Mouse (Mus musculus) CH12.LX (cell line): Measurements from ENCODE around the gene Npl. TPM values are rescaled to one million over a fixed set of nuclear protein-coding genes. Genes with fewer than 3 reads are reported as not detected.

ENCODE experiments used
- DNase-seq: peaks from one replicate; pipeline ENCODE4 v3.0.0-alpha.2; 2013; ENCODE audit errors: extremely low read depth
- H3K27ac ChIP-seq: 2 replicates; pipeline ENCODE4 v1.5.1; 2012; ENCODE audit warnings: low read depth, mild to moderate bottlenecking, control low read depth, moderate library complexity; ENCODE audit not compliant: insufficient read depth
- H3K27me3 ChIP-seq: replicated peaks from 2 replicates; pipeline ENCODE3; 2012; ENCODE audit warnings: inconsistent platforms
- H3K36me3 ChIP-seq, 2 experiments: replicated peaks in 1 of 2; 2 replicates each; pipeline versions ENCODE3 to v1.6.1; 2012; ENCODE audit warnings: inconsistent platforms in 1 of 2, low read length in 1 of 2, mild to moderate bottlenecking in 1 of 2, mixed read lengths in 1 of 2, moderate library complexity in 1 of 2; ENCODE audit not compliant: control insufficient read depth in 1 of 2, insufficient read depth in 1 of 2
- H3K4me1 ChIP-seq, 2 experiments: 2 replicates each; pipeline ENCODE4 v1.6.1; 2012; ENCODE audit warnings: inconsistent platforms in 1 of 2, moderate library complexity in 1 of 2; ENCODE audit not compliant: insufficient read depth in 2 of 2, control insufficient read depth in 1 of 2
- H3K4me2 ChIP-seq: 2 replicates; pipeline ENCODE4 v1.6.1; 2012; ENCODE audit warnings: low read depth, mild to moderate bottlenecking, control low read depth; ENCODE audit not compliant: poor library complexity, insufficient read depth, severe bottlenecking
- H3K4me3 ChIP-seq, 3 experiments: fragments of 150-350 bp in 1 of 3; sonication (generic) in 1 of 3; replicated peaks in 1 of 3; 2 replicates each; pipeline versions ENCODE3 to v1.5.1; 2011 to 2012; ENCODE audit warnings: low read depth in 2 of 3, low read length in 2 of 3, mild to moderate bottlenecking in 2 of 3, moderate library complexity in 2 of 3, control low read depth in 1 of 3, improper control_type of control experiment in 1 of 3, inconsistent platforms in 1 of 3, mixed read lengths in 1 of 3; ENCODE audit not compliant: poor library complexity in 1 of 3
- H3K79me2 ChIP-seq: replicated peaks from 2 replicates; pipeline ENCODE4 v1.6.1; 2012; ENCODE audit warnings: mild to moderate bottlenecking, moderate library complexity; ENCODE audit not compliant: control insufficient read depth, poor library complexity, insufficient read depth, severe bottlenecking; ENCODE audit errors: extremely low read depth
- H3K9ac ChIP-seq: 2 replicates; pipeline ENCODE4 v1.6.1; 2012; ENCODE audit warnings: low read depth, mild to moderate bottlenecking, control low read depth, moderate library complexity; ENCODE audit not compliant: insufficient read depth
- H3K9me3 ChIP-seq: replicated peaks from 2 replicates; pipeline ENCODE3; 2012; ENCODE audit warnings: low read length, inconsistent platforms, mixed read lengths
- BHLHE40 ChIP-seq: IDR thresholded peaks from 2 replicates; pipeline ENCODE4 v1.6.1; 2011; ENCODE audit warnings: mild to moderate bottlenecking, low read depth, low read length, improper control_type of control experiment
- CHD1 ChIP-seq: IDR thresholded peaks from 2 replicates; pipeline ENCODE4 v1.6.1; 2012; ENCODE audit warnings: low read depth, low read length, improper control_type of control experiment, inconsistent platforms
- CHD2 ChIP-seq: IDR thresholded peaks from 2 replicates; pipeline ENCODE4 v1.6.1; 2011; ENCODE audit warnings: low read length, improper control_type of control experiment
- E2F4 ChIP-seq: IDR thresholded peaks from 2 replicates; pipeline ENCODE4 v1.6.1; 2011; ENCODE audit warnings: low read depth, low read length, improper control_type of control experiment; ENCODE audit not compliant: insufficient replicate concordance
- ELF1 ChIP-seq: IDR thresholded peaks from 2 replicates; pipeline ENCODE4 v1.6.1; 2014; ENCODE audit warnings: low read depth, mild to moderate bottlenecking, inconsistent platforms, low read length, improper control_type of control experiment
- EP300 ChIP-seq: IDR thresholded peaks from 2 replicates; pipeline ENCODE4 v1.6.1; 2011; ENCODE audit warnings: low read length, improper control_type of control experiment
- GABPA ChIP-seq: IDR thresholded peaks from 2 replicates; pipeline ENCODE4 v1.6.1; 2012; ENCODE audit warnings: low read depth, low read length, improper control_type of control experiment, inconsistent platforms; ENCODE audit not compliant: insufficient replicate concordance
- HCFC1 ChIP-seq: IDR thresholded peaks from 2 replicates; pipeline ENCODE4 v1.6.1; 2012; ENCODE audit warnings: low read depth, mild to moderate bottlenecking, inconsistent platforms, low read length, improper control_type of control experiment
- IRF4 ChIP-seq: IDR thresholded peaks from 2 replicates; pipeline ENCODE4 v1.6.1; 2014; ENCODE audit warnings: low read depth, mild to moderate bottlenecking, inconsistent platforms, low read length, improper control_type of control experiment
- MAX ChIP-seq: IDR thresholded peaks from 2 replicates; pipeline ENCODE4 v1.6.1; 2011; ENCODE audit warnings: low read length, improper control_type of control experiment
- MEF2A ChIP-seq: IDR thresholded peaks from 2 replicates; pipeline ENCODE4 v1.6.1; 2014; ENCODE audit warnings: low read depth, mild to moderate bottlenecking, inconsistent platforms, low read length, improper control_type of control experiment, borderline replicate concordance
- MXI1 ChIP-seq: IDR thresholded peaks from 2 replicates; pipeline ENCODE4 v1.6.1; 2011; ENCODE audit warnings: mild to moderate bottlenecking, low read depth, low read length, improper control_type of control experiment
- NELFE ChIP-seq: IDR thresholded peaks from 2 replicates; pipeline ENCODE4 v1.6.1; 2011; ENCODE audit warnings: low read depth, low read length, improper control_type of control experiment
- PAX5 ChIP-seq: IDR thresholded peaks from 2 replicates; pipeline ENCODE4 v1.6.1; 2012; ENCODE audit warnings: low read length, inconsistent platforms, mixed read lengths
- POLR2AphosphoS2 ChIP-seq: IDR thresholded peaks from 2 replicates; pipeline ENCODE4 v1.6.1; 2011; ENCODE audit warnings: low read depth, low read length, improper control_type of control experiment
- RAD21 ChIP-seq: IDR thresholded peaks from 2 replicates; pipeline ENCODE4 v1.6.1; 2011; ENCODE audit warnings: low read depth, mild to moderate bottlenecking, low read length, improper control_type of control experiment, moderate library complexity
- SMC3 ChIP-seq: IDR thresholded peaks from 2 replicates; pipeline ENCODE4 v1.6.1; 2011; ENCODE audit warnings: low read depth, low read length, improper control_type of control experiment
- TCF12 ChIP-seq: IDR thresholded peaks from 2 replicates; pipeline ENCODE4 v1.6.1; 2014; ENCODE audit warnings: low read depth, mild to moderate bottlenecking, inconsistent platforms, low read length, improper control_type of control experiment
- UBTF ChIP-seq: IDR thresholded peaks from 2 replicates; pipeline ENCODE4 v1.6.1; 2012; ENCODE audit warnings: low read depth, mild to moderate bottlenecking, inconsistent platforms, low read length, improper control_type of control experiment, moderate library complexity
- USF1 ChIP-seq: IDR thresholded peaks from 2 replicates; pipeline ENCODE4 v1.6.1; 2014; ENCODE audit warnings: low read depth, mild to moderate bottlenecking, inconsistent platforms, low read length, improper control_type of control experiment
- USF2 ChIP-seq: conservative IDR thresholded peaks from 2 replicates; pipeline ENCODE4 v1.6.1; 2011; ENCODE audit warnings: low read depth, low read length, improper control_type of control experiment
- ZKSCAN1 ChIP-seq: IDR thresholded peaks from 2 replicates; pipeline ENCODE4 v1.6.1; 2012; ENCODE audit warnings: low read depth, inconsistent platforms, low read length, improper control_type of control experiment, borderline replicate concordance
- ZNF384 ChIP-seq: IDR thresholded peaks from 2 replicates; pipeline ENCODE4 v1.6.1; 2012; ENCODE audit warnings: low read depth, low read length, improper control_type of control experiment, inconsistent platforms
- dilution Hi-C: fragments of 300-500 bp; cut with MboI; formaldehyde crosslinking; loops from 2 replicates; pipeline ENCODE4 v1.14.3; 2020; ENCODE audit warnings: low sequenced_read_pairs; ENCODE audit not compliant: extremely low pct_unique_long_range_greater_than_20kb, extremely low pct_ligation_motif_present
- in situ Hi-C: fragments of 300-500 bp; cut with MboI; formaldehyde crosslinking; loops from 3 replicates; pipeline ENCODE4 v1.14.3; 2019; ENCODE audit warnings: low sequenced_read_pairs, low pct_ligation_motif_present, low pct_unique_long_range_greater_than_20kb, mixed read lengths
- polyA plus RNA-seq: library from polyadenylated mRNA; unstranded; fragments of >175 nt; gene quantifications from 2 replicates; pipeline ENCODE4 v1.2.1, GENCODE M21; 2012; ENCODE audit warnings: low read depth; ENCODE audit not compliant: insufficient read length
- total RNA-seq, 2 experiments: library from RNA; depleted of rRNA; stranded (reverse); fragments of 300-350 nt in 1 of 2; fragments of >200 nt in 1 of 2; gene quantifications; 2 replicates each; pipeline ENCODE4 v1.2.3; 2012 to 2014

The Npl gene
- total and polyA plus RNA-seq, 3 experiments, result 0.08 TPM; not detected in 2

GRCm38 (mm10) chr1:153487500-153487879, 62.4 kb downstream of the Npl start, which contains the start of gene Dhx9 (continued):
- TF ChIP-seq IRF4, result peak; percentile 39; the same call in 1 of the 2 replicates
- TF ChIP-seq MEF2A, result peak; percentile 54
- TF ChIP-seq EP300, result no peak
- no peak for TF ChIP-seq GABPA
- TF ChIP-seq BHLHE40, result 0 out of 2 replicates have a peak, but pooled peaks have one; percentile 24
- TF ChIP-seq CHD2, result peak; percentile 98
- TF ChIP-seq CHD1, result no peak
- TF ChIP-seq TCF12, result peak; percentile 96
- TF ChIP-seq UBTF, result no peak
- peak; percentile 81 for TF ChIP-seq HCFC1
- TF ChIP-seq MAX, result peak; percentile 22; the same call in 1 of the 2 replicates
- peak; percentile 97 for TF ChIP-seq POLR2AphosphoS2
- no peak for TF ChIP-seq SMC3
- no peak for TF ChIP-seq PAX5
- peak; percentile 99 for TF ChIP-seq NELFE
- peak; percentile 96 for TF ChIP-seq E2F4
- peak; percentile 91 for TF ChIP-seq ELF1
- TF ChIP-seq ZKSCAN1, result no peak
- TF ChIP-seq MXI1, result peak; percentile 78
- TF ChIP-seq RAD21, result no peak
- TF ChIP-seq, all 38 proteins: peak for 19

GRCm38 (mm10) chr1:153486767-153487499, 62.9 kb downstream of the Npl start:
- TF ChIP-seq ZKSCAN1 (no peak), MEF2A (no peak; the same call in 1 of the 2 replicates), TCF12 (no peak), MXI1 (peak; percentile 71), BHLHE40 (peak; percentile 60), ELF1 (no peak; the same call in 1 of the 2 replicates), ZNF384 (no peak), MAX (peak; percentile 71), USF1 (peak; percentile 79), USF2 (peak; percentile 72), EP300 (no peak)
- TF ChIP-seq, all 38 proteins: peak for 5

More at GRCm38 (mm10) chr1:153486767-153487499, 62.9 kb downstream of the Npl start:
- dilution Hi-C loops, result no loop called here
- peak; percentile 56 for DNase-seq
- Histone ChIP-seq H3K9me3 (no peaks in the 10 kb centered on the region), H3K36me3 (peaks cover 0 to 22% of the 10 kb centered on the region in 2 experiments), H3K27ac (peak overlapping the region; percentile 72), H3K9ac (peak overlapping the region; percentile 96), H3K4me1 (peaks cover 5 to 55% of the 10 kb centered on the region in 2 experiments), H3K27me3 (no peaks in the 10 kb centered on the region), H3K79me2 (peaks cover 58% of the 10 kb centered on the region), H3K4me2 (peak overlapping the region; percentile 88), H3K4me3 (peak overlapping the region; percentile 51 to 99 (median 98))
- in situ Hi-C loops, result no loop called here
